Mouse (Mus musculus): ENCODE data around the gene Slc31a1. TPM values are rescaled to one million over a fixed set of nuclear protein-coding genes. Genes with fewer than 3 reads are reported as not detected.

Slc31a1 gene
- polyA plus RNA-seq, 1 experiment from 2014 or later, result 45.7 TPM

GRCm38 (mm10) chr4:62389592-62390512, 29.3 kb downstream of the Slc31a1 start:
- Histone ChIP-seq H3K4me2 (replicated peaks) (no peak overlapping the region), H3K4me1 (no peaks in the 10 kb centered on the region), H3K27me3 (no peaks in the 10 kb centered on the region), H3K36me3 (peaks cover 70% of the 10 kb centered on the region), H3K4me3 (no peak overlapping the region), H3K9me3 (no peaks in the 10 kb centered on the region), H3K9ac (no peak overlapping the region), H3K27ac (no peak overlapping the region)
- no peak for ATAC-seq (ENCODE audit: low FRiP score, low read depth)
- 88% methylated on average over 5 of the region's 5 CpGs for WGBS

- ATAC-seq (ENCODE audit: low FRiP score, low read depth), result no peak
- H3K4me3 ChIP-seq, result no peak overlapping the region
- WGBS, result 89% methylated on average over 7 of the region's 7 CpGs
- peaks cover 81% of the 10 kb centered on the region for H3K36me3 ChIP-seq
- no peaks in the 10 kb centered on the region for H3K9me3 ChIP-seq
- H3K27ac ChIP-seq, result no peak overlapping the region
- H3K9ac ChIP-seq, result no peak overlapping the region
- H3K4me1 ChIP-seq, result no peaks in the 10 kb centered on the region
- no peaks in the 10 kb centered on the region for H3K27me3 ChIP-seq
- no peak overlapping the region for H3K4me2 ChIP-seq (replicated peaks)
Measured at GRCm38 (mm10) chr4:62391892-62392291, 31.4 kb downstream of the Slc31a1 start.

DNA sequence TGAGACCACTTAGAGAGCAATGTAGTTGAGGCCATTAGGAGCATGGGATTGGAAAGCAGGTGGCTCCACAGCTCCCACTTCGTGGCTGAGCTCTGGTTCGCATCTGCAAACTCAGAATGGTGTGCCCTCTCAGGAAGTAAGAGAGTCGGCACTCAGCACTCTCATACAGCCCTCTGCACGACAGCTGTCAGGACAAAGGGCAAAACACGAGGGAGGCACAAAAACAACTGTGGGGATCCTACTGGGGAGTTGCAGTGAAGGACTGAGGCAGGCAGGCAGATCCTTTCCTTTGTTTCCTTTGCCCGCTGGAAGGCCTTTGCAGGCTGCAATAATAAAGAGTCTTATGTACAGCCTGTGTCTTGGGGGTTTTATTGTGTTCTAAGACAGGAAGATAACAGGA, 32.9 kb downstream of the Slc31a1 start:
- peak; percentile 32; the same call in 1 of the 2 replicates for ATAC-seq (ENCODE audit: low FRiP score, low read depth)
- no peaks in the 10 kb centered on the region for H3K9me3 ChIP-seq
- peaks cover 85% of the 10 kb centered on the region for H3K36me3 ChIP-seq
- H3K4me1 ChIP-seq, result no peaks in the 10 kb centered on the region
- no peak overlapping the region for H3K27ac ChIP-seq
- WGBS, result 61% methylated on average over 6 of the region's 6 CpGs
- H3K4me3 ChIP-seq, result no peak overlapping the region
- H3K4me2 ChIP-seq (replicated peaks), result no peak overlapping the region
- H3K9ac ChIP-seq, result no peak overlapping the region
- no peaks in the 10 kb centered on the region for H3K27me3 ChIP-seq

DNA sequence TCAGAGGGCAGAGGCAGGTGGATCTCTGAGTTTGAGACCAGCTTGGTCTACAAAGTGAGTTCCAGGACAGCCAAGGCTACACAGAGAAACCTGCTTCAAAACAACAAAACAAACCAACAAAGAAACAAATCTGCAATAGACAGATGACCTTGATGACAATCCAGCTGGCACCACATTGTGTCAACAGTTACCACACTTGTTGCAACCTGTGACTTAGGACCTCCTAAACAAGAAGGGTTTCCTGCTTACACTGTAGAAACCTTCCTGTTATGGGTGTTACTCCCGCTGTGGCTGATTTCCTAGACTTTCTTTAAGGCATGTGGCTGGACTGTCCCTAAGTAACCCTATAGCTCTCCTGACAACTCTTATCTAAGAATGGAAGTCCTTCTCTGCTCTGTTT, 35.3 kb downstream of the Slc31a1 start:
- H3K36me3 ChIP-seq, result peaks cover 86% of the 10 kb centered on the region
- ATAC-seq (ENCODE audit: low FRiP score, low read depth), result no peak
- H3K27me3 ChIP-seq, result no peaks in the 10 kb centered on the region
- no peak overlapping the region for H3K9ac ChIP-seq
- H3K4me2 ChIP-seq (replicated peaks), result no peak overlapping the region
- no peaks in the 10 kb centered on the region for H3K9me3 ChIP-seq
- no peaks in the 10 kb centered on the region for H3K4me1 ChIP-seq
- no peak overlapping the region for H3K4me3 ChIP-seq
- no peak overlapping the region for H3K27ac ChIP-seq
- WGBS, result 100% methylated on average over 1 of the region's 1 CpGs

DNA sequence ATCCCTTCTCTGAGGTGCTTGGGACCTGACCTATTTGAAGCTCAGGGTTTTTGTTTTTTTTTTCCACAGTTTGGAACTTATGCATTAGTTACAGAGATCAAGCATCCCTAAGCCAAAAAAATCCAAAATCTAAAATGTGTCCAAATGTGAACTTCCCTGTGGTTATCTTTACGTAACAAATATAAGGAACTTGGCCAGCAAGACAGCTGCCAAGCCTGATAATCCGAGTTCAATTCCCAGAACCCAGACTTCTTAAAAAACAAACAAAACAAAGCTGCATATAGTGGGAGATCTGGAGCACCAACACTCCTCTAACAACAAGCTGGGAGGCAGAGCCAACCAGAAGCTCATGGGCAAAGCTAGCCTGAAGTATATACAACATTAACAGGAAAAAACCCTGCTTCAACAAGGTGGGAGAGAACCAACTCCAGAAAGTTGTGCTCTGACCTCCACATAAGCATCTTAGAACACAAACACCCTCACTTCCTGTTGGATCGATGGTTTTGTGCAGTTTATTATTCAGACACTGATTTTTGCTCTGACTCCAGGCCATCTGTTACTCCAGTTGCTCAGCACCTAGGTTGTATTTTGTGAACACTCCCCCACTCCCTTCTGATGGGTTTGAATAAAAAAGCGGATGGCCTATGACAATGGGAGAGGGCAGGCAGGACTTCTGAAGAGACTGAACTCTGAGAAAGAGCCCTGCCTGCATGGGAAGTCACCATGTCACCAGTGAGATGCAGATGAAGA, 37.3 kb downstream of the Slc31a1 start:
- no peak overlapping the region for H3K27ac ChIP-seq
- peaks cover 88% of the 10 kb centered on the region for H3K36me3 ChIP-seq
- ATAC-seq (ENCODE audit: low FRiP score, low read depth), result no peak
- no peak overlapping the region for H3K4me3 ChIP-seq
- H3K4me1 ChIP-seq, result no peaks in the 10 kb centered on the region
- no peak overlapping the region for H3K4me2 ChIP-seq (replicated peaks)
- H3K27me3 ChIP-seq, result no peaks in the 10 kb centered on the region
- WGBS, result 89% methylated on average over 4 of the region's 4 CpGs
- H3K9ac ChIP-seq, result no peak overlapping the region
- no peaks in the 10 kb centered on the region for H3K9me3 ChIP-seq

DNA sequence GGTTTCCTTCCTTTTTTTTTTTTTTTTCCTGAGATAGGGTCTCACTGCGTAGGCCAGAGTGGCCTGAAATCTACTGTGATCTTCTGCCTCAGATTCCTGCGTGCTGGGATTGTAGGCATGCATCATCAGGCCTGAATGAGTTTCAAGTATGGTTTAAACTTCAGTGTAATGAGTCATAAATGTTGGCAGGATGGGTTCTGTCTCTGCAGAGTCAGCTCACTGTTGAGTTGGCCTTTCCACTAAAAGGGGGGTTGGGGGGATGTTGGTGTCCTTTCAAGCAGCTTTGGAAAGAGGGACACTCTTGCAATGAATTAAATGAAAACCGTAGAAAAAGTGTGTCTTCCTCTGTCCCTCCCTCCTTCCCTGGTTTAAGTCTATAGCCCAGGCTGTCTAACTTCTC, 38.4 kb downstream of the Slc31a1 start:
- no peak overlapping the region for H3K9ac ChIP-seq
- H3K36me3 ChIP-seq, result peaks cover 90% of the 10 kb centered on the region
- no peak for ATAC-seq (ENCODE audit: low FRiP score, low read depth)
- no peak overlapping the region for H3K4me3 ChIP-seq
- WGBS, result 94% methylated on average over 3 of the region's 3 CpGs
- no peaks in the 10 kb centered on the region for H3K9me3 ChIP-seq
- no peaks in the 10 kb centered on the region for H3K27me3 ChIP-seq
- no peak overlapping the region for H3K4me2 ChIP-seq (replicated peaks)
- no peaks in the 10 kb centered on the region for H3K4me1 ChIP-seq
- H3K27ac ChIP-seq, result no peak overlapping the region

- WGBS, result 84% methylated on average over 4 of the region's 4 CpGs
- H3K36me3 ChIP-seq, result peaks cover 40% of the 10 kb centered on the region
- H3K9ac ChIP-seq, result no peak overlapping the region
- ATAC-seq (ENCODE audit: low FRiP score, low read depth), result no peak
- peaks cover 29% of the 10 kb centered on the region for H3K4me1 ChIP-seq
- H3K4me2 ChIP-seq (replicated peaks), result peak overlapping the region; percentile 14; the same call in 1 of the 2 replicates
- H3K9me3 ChIP-seq, result no peaks in the 10 kb centered on the region
- peak overlapping the region; percentile 0; the same call in 1 of the 2 replicates for H3K4me3 ChIP-seq
- no peaks in the 10 kb centered on the region for H3K27me3 ChIP-seq
- no peak overlapping the region for H3K27ac ChIP-seq
Measured at GRCm38 (mm10) chr4:62406133-62406532, 45.6 kb downstream of the Slc31a1 start.

- ATAC-seq (ENCODE audit: low FRiP score, low read depth), result peak; percentile 60
- H3K27me3 ChIP-seq, result no peaks in the 10 kb centered on the region
- H3K4me2 ChIP-seq (replicated peaks), result peak overlapping the region; percentile 72
- H3K27ac ChIP-seq, result peak overlapping the region; percentile 90
- peaks cover 40% of the 10 kb centered on the region for H3K36me3 ChIP-seq
- peak overlapping the region; percentile 83 for H3K9ac ChIP-seq
- peaks cover 29% of the 10 kb centered on the region for H3K4me1 ChIP-seq
- H3K4me3 ChIP-seq, result peak overlapping the region; percentile 83
- no peaks in the 10 kb centered on the region for H3K9me3 ChIP-seq
- WGBS, result under 1% methylated on average over 35 of the region's 35 CpGs
Measured at GRCm38 (mm10) chr4:62407730-62408582, 47.4 kb downstream of the Slc31a1 start.

DNA sequence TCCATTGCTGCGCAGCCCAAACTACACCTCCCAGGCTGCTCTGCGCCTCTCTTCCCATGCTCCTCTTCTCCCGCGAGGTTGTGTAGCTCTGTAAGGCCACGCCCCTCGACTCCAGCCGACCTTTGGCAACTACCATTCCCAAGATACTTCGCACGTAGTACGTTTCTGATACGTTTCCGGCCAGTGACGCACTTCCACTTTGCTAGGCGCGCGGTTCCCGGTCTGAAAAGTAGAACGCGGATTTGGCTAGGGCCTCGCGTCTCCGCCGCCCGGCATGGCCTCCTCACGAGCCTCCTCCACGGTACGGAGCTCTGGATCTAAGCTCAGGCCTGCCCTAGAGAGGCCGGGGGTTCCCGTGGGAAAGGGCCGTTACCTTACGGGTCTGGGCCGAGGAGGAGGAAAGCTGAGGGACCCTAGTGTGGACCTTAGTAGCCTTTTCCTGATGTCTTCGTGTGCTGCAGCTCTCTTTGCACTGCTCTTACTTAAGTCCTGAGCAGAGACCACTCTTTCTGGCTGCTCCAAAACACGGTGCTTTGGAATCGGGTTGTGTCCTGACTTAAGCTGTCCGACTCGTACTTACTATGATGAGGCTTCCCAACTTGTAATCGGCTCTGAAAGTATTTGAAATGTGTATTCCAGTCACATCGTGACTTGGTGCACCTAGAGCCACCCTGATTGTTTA, 48.2 kb downstream of the Slc31a1 start, which contains the start of the genes Cdc26 and Prpf4:
TSS of gene Cdc26 (minus strand) at position 42 of the 682 bp plus-strand sequence.
TSS of gene Prpf4 (plus strand) at position 197 of the 682 bp plus-strand sequence.
- peak within 1 kb of the TSS; percentile 83 for H3K4me3 ChIP-seq
- under 1% methylated on average over 39 of the region's 39 CpGs for WGBS
- peak; percentile 99 for ATAC-seq (ENCODE audit: low FRiP score, low read depth)
- H3K4me2 ChIP-seq (replicated peaks), result peak within 1 kb of the TSS; percentile 72
- no peaks in the 10 kb centered on the region for H3K27me3 ChIP-seq
- peaks cover 29% of the 10 kb centered on the region for H3K4me1 ChIP-seq
- peaks cover 41% of the 10 kb centered on the region for H3K36me3 ChIP-seq
- H3K9me3 ChIP-seq, result no peaks in the 10 kb centered on the region
- H3K27ac ChIP-seq, result peak within 1 kb of the TSS; percentile 90
- H3K9ac ChIP-seq, result peak within 1 kb of the TSS; percentile 88

GRCm38 (mm10) chr4:62409615-62410014, 49.1 kb downstream of the Slc31a1 start:
- 28% methylated on average over 6 of the region's 6 CpGs for WGBS
- H3K27ac ChIP-seq, result peak overlapping the region; percentile 82
- H3K36me3 ChIP-seq, result peaks cover 43% of the 10 kb centered on the region

GRCm38 (mm10) chr4:62410325-62410724, 49.8 kb downstream of the Slc31a1 start:
- H3K9ac ChIP-seq, result peak overlapping the region; percentile 88
- H3K4me2 ChIP-seq (replicated peaks), result peak overlapping the region; percentile 72
- H3K4me1 ChIP-seq, result peaks cover 29% of the 10 kb centered on the region
- 83% methylated on average over 2 of the region's 2 CpGs for WGBS
- no peak for ATAC-seq (ENCODE audit: low FRiP score, low read depth)
- peak overlapping the region; percentile 83 for H3K4me3 ChIP-seq
- H3K27me3 ChIP-seq, result no peaks in the 10 kb centered on the region
- H3K27ac ChIP-seq, result no peak overlapping the region
- H3K9me3 ChIP-seq, result no peaks in the 10 kb centered on the region
- peaks cover 44% of the 10 kb centered on the region for H3K36me3 ChIP-seq

More at GRCm38 (mm10) chr4:62409615-62410014, 49.1 kb downstream of the Slc31a1 start:
- Histone ChIP-seq H3K4me3 (peak overlapping the region; percentile 83), H3K9me3 (no peaks in the 10 kb centered on the region), H3K4me2 (replicated peaks) (peak overlapping the region; percentile 72), H3K4me1 (peaks cover 29% of the 10 kb centered on the region), H3K27me3 (no peaks in the 10 kb centered on the region), H3K9ac (peak overlapping the region; percentile 88)
- ATAC-seq (ENCODE audit: low FRiP score, low read depth), result no peak

Data from limb, embryonic 13.5 days (tissue).